Mouse (Mus musculus) spleen, postnatal 36 days (tissue): ENCODE results near the gene Espnl.

Experiments used
- DNase-seq, 2 experiments: peaks; one replicate each; pipeline ENCODE4 v3.0.0; 2022; ENCODE audit warnings: low spot score in 2 of 2, mixed read lengths in 1 of 2

The Espnl gene

DNA sequence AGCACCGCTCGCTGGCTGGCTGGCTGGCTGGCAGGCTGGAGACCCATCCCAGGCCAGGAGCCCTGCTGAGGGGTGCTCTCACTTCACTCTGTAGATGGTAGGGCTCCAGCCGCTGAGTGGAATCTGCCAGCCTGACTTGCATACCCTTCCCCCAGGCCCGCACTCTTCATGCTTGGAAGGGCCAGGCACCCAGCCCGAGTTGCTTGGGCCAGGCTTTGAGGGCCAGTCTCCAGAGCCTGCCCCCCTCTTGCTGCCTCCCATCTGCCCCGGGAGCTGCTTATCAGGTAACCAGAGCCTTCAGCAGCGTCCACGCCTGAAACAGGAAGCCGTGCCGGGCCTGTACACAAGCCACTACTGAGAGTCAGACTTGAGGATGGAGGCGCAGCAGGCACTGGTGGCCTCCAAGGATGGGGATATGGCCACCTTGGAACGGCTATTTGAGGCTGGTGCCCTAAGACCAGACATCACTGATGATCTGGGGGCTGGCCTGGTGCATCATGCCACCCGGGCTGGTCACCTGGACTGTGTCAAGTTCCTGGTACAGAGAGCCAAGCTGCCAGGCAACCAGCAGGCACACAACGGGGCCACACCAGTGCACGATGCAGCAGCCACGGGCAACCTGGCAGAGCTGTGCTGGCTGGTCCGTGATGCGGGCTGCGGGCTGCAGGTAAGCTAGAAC lies at the start of gene Espnl:
Gene Espnl (plus strand): TSS at position 316 of the 679 bp plus-strand sequence.
- DNase-seq = no peak

DNA sequence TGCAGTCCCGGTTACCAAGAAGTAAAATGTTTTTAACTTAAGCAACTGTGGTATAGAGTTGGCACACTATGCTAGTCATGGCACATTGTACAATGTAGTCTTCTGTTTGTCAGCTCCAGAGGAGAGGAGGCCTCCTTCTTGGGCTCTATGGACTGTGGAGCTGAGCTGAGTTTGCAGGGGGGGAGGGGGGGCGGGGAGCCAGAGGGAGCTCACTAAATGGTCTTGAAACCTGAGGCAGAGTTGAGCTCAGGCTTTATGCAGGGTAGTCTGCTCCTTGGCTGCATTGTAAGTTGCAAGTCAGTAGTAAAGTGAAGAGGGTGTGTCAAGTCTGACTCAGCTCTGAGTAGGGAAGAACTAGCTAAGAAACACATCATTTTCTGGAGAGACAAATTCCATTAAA lies 49.6 kb upstream of the Espnl start:
- DNase-seq = no peak

- no peak for DNase-seq
Measured at GRCm38 (mm10) chr1:91276581-91276980, 45.3 kb upstream of the Espnl start.

GRCm38 (mm10) chr1:91277480-91277879 lies 44.4 kb upstream of the Espnl start:
- DNase-seq = no peak

DNA sequence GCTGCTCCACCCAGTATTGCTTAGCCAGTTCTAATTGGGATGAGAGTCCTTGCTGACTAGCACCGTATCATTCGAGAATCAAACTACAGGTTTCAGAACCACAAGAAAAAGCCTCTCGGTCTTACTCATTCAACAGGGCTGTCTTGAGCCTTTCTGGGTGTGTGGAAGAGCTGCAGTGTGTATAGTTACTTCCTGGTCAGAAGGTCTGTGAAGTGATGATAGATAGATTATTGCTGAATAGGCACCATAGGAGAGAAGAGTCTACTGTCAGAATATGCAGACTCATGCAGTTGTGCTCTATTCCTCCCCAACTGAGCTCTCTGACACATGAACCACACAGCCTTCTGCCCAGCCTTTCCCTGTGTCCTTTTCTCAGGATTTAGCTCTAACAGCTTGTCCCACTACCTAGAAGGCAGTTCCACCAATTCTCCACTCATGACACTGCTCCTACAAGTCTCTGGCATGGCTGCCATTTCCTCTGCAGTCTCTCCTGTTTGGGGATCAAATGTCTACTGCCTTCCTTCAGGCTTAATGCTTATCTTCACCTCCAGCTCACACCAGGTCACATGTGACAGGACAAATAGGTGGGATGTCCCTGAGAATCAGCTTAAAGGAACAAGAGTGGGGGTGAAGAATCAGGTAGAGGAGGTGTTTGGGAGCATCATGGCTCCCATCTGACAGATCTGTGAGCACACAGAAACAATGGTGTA lies 43.3 kb upstream of the Espnl start:
- no peak for DNase-seq

DNA sequence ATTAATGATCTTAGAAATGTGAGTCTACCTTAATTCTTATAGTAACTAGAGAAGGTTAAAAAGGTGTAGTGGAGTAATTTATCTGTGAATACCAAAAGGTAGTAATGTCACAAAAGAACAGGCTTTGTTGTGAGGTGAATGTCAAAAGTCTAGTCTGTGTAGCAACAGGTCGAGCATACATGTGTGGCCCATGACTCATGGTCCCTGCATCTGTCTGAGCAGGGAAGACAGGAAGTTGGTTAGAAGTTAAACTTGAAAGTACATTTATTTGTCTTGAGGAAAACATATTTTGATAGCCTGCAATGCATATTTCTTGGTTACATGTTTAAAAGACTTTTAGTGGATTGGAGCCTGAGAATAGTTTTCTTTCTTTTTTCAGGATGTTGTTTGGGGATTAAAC lies 42.7 kb upstream of the Espnl start:
- no peak for DNase-seq

DNA sequence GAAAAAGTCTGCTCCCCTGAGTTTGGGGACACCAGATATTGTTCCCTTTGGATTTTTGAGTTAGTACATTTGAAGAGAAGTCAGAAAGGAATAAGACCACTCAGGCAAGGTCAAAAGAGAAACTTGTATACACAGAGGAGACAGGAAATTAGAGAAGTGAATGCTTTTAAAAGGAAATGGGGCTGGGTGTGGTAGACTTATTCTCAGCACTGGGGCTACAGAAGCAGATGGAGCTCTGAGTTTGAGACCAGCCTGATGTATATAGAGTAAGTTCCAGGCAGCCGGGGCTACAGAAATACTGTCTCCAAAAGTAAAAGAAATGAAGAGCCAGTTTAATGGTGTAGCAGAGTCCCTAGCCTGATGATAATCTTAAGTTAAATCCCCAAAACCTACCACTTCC lies 39.3 kb upstream of the Espnl start:
- DNase-seq = peak; percentile 19 to 35

- no peak for DNase-seq
Measured at GRCm38 (mm10) chr1:91289375-91289774, 32.5 kb upstream of the Espnl start.

- no peak for DNase-seq
Measured at GRCm38 (mm10) chr1:91292101-91292825, 29.6 kb upstream of the Espnl start.

GRCm38 (mm10) chr1:91295544-91295943 lies 26.3 kb upstream of the Espnl start:
- no peak for DNase-seq

DNA sequence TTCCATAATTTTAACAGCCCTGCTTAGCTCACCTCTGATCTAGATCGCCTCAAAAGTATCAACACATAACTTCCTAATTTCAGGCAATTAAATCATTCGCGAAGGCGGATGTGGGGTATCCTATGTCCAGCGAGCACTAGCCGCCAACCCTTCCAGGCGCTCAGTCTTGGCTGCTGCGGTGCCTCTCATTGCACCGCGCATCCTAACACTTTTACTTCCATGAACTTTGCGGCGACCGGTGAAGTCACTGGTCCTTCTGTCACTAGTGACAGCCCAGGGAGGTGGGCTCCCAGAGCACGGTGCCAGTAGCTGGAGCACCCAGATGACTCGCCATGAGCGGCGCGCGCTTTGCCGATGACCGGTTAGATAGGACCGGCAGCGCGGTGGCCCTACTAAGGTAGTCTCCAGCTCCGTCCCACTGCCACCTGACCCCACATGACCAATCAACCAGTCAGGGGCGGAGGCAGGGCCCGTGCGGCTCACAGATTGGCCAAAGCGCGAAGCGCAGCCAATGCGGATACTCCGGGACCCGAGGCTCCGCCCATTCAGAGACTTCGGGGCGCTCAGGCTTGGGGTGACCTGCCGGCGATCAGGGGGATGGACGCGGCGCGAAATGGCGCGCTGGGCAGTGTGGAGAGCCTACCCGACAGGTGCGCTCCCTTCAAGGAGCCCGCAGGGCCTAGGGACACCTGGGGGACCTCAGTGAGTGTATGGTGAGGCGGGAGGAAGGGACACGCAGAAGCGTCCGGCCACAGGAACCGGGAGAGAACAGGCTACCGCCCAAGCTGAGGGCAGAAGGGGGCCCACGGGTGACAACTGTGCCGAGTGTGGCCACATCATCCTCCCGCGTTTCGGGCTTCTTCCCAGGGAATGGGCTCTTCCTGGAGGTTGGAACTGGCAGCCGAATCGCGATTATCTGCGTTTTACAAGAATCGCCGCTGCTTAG lies 23.8 kb upstream of the Espnl start, which contains the start of gene Scly:
Gene Scly (plus strand): TSS at position 540 of the 946 bp plus-strand sequence.
- DNase-seq = peak; percentile 95 to 98

DNA sequence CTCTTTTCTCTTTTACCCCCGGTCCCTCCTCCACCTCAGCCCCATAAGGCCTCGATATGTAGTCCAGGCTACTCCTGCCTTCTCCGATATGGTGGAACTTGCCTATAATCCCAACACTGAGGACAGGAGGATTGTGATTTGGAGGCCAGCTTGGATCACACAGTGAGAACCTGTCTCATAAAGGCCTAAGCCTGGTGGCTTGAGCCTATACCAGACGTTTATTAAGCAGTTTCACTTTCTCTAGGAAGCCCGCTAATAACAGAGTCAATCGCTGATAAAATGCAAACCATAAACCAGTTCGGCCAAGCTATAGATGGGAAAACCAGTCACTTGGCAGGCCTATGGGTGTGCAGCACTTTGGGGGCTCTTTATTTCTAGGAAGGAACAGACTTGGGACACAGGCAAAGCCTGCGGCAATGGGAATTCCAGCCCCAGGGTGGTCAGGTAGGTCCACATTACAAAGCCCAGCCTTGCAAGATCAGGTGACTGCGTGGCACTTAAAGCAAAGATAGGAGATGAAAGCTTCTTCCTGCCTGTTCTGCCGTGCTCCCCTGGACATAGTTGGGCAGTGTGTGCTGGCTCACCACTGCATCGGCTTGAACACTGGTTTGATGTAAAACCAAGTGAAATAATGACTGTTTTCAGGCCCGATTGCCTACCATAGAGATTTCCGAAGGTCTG lies 22.7 kb upstream of the Espnl start:
- no peak for DNase-seq

- DNase-seq = peak; percentile 25 to 44
Measured at GRCm38 (mm10) chr1:91299707-91300426, 22.0 kb upstream of the Espnl start.

DNA sequence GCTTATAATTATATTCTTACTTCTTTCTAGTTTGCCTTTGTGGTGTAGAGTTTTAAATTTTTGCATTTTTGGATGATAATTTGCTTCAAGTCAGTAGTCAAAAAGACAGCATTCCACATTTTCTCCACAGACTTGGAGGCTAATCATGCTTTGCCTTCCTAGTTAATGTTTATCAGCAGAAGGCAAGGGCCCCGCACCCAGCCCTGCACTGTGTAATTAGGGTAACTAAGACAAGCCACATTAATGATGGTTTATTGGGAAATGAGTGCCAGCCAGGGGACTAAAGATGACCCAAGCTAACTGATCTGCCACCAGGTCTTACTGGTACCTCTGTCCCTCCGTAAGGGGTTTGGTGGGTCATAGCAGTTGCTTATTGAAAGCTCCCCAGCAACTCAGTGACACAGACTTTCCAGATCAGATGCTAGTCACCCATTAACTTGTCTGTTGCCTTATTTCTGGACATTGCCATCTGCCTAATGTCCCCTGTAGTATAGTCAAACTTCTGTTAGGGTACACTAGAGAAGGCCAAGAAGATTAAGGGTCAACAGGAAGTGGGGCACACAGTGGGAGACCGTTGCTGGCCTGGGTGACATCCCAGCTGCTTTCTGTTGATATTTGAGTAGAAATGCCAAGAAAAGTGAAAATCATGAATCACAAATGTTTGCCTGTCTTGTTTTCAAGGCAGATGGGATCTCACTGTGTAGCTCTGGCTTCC lies 20.5 kb upstream of the Espnl start:
- DNase-seq = no peak

DNA sequence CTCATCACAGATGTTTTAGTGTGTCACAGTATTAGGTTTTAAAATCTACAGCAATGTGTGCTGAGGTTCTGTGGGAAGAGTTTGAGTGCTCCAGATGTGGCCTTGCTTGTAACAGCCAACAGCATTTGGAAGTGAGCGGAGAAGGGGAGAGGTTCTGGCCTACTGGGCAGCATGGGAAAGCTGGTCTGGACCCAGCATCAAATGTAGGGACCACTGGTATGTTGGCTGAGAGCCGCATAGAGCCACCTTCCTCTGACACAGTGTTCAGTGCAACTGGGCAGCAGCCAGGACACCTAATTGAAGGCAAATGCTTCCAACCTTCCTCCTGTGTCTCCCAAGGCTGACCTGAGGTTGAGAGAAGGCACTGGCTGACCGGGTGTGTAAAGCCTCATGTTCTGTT lies 19.9 kb upstream of the Espnl start:
- no peak for DNase-seq

DNA sequence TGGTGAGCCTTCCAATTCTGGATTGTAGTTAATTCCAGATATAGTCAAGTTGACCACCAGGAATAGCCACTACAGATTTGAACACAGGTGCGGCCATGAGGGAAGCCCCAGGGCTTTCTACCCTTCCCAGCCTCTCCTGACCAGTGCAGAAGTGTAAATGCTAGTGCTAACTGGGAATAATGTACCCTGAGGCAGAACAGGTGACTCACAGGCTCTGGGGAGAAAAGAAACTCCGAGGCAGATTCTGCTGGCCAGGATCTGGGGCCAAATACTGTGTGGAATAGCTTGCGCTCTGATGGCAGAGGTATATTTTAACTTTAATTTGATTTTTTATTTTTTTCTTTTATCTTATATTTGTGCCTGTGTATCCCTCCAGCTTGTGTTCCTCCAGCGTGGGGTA lies 17.3 kb upstream of the Espnl start:
- DNase-seq = no peak

- DNase-seq = no peak
Measured at GRCm38 (mm10) chr1:91309366-91310085, 12.3 kb upstream of the Espnl start.

DNA sequence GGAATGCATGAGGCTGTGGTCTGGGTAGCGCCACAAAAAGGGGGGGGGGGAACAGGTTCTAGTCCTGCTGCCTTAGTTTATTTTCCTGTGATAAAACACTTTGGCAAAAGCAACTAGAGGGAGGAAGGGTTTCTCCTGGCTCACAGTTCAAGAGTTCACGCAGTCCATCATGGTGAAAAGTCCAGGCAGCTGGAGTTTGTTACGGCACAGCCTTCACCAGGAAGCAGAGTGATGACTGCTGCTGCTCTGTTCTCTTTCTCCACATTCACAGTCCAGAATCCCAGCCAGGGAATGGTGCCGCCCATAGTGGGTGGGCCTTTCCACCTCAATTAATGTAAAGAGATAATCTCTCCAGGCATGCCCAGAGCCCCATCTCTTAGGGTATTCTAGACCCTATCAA lies 9.6 kb upstream of the Espnl start:
- DNase-seq = no peak

GRCm38 (mm10) chr1:91313251-91313650 lies 8.6 kb upstream of the Espnl start:
- DNase-seq = no peak
